Mouse (Mus musculus) regulatory T cell (primary cell): ENCODE results near the gene Mthfd1.

Source experiments
- in situ Hi-C: fragments of 300-600 bp; cut with MboI, MseI; formaldehyde crosslinking; loops from one replicate; pipeline ENCODE4 v1.15.1; 2025; ENCODE audit warnings: high pct_unique_total_duplicates

Mthfd1 gene

GRCm38 (mm10) chr12:76341080-76341479 is 86.0 kb downstream of the Mthfd1 start:
- in situ Hi-C loops = loop anchor here (5.0 kb wide), 2 partner anchors 56 to 79 kb away; no protein-coding TSS in a partner anchor

DNA sequence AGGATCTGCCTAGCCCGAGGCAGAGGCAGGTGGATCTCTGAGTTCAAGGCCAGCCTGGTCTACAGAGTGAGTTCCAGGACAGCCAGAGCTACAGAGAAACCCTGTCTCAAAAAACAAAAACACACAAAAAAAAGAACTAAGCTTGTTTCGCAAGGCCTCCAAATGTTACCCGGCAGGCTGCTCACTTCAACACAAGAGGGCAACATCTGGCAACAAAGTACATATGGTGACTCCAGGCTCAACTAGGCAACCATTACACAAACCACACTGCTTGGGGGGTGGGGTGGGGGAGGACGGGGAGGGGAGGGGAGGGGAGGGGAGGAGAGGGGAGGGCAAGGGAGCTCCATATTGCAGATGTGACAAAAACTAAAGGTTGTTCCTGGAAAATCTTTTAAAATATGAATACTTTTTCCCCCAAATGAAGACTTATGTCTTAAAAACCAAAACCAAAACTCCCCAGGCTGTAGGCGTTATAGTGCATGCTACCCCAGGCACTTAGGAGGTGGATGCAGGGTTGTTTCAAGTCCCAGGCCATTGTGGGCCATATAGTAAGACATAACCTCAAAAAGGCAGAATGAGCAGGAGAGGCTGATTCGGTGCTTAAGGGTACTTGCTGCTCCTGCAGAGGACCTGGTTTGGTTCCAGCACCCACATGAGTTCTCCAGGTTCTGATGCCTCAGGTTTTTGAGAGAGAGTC is 90.8 kb downstream of the Mthfd1 start:
- in situ Hi-C loops = no loop called here

DNA sequence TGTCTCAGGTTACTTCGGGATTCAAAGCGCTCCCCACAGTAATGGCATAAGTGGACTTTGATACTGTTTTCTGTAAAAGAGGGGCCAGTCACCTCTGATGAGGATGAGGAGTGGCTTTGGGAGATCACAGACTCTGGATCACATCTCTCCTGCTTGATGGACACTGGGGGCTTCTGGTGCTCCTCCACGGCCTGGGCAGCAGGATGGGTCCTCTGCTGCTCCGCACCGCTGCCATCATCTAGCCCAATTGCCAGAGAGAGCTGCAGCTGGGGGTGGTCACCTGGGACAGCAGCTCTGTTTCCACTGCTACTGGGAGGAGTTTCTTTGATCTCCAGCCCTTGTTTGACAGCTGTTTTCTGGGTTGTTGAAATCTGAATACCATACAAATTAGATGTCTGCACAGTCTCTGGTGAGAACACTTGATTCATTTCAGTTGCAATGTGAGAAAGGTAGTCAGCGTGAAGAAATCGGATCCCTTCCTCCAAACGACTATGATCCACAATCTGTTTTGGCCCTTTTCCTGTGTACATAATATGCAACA is 94.7 kb downstream of the Mthfd1 start:
- in situ Hi-C loops = no loop called here

- in situ Hi-C loops = no loop called here
These were observed 105.8 kb downstream of the Mthfd1 start for GRCm38 (mm10) chr12:76360868-76361267.

- in situ Hi-C loops = no loop called here
These were observed 106.6 kb downstream of the Mthfd1 start for GRCm38 (mm10) chr12:76361405-76362302.

DNA sequence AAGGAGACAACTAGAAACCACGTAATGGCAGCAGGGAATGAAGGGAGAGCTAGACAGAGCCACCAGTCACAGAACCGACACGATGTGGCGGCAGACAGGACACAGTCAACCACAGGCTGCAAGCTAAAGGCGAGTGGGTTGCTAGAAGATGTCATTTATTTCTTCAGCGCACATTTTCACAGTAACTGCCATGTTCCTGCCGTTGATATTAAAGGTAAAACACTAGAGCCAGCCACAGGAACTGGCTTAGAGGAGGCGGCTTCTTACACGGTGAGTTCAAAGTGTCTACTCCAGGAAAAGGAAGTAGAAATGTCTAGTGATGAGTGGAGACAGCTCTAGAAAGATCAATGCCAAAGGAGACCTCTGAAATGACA is 107.2 kb downstream of the Mthfd1 start:
- in situ Hi-C loops = no loop called here

GRCm38 (mm10) chr12:76366276-76366675 is 111.2 kb downstream of the Mthfd1 start:
- in situ Hi-C loops = no loop called here

GRCm38 (mm10) chr12:76367096-76367995 is 112.2 kb downstream of the Mthfd1 start:
- in situ Hi-C loops = no loop called here

DNA sequence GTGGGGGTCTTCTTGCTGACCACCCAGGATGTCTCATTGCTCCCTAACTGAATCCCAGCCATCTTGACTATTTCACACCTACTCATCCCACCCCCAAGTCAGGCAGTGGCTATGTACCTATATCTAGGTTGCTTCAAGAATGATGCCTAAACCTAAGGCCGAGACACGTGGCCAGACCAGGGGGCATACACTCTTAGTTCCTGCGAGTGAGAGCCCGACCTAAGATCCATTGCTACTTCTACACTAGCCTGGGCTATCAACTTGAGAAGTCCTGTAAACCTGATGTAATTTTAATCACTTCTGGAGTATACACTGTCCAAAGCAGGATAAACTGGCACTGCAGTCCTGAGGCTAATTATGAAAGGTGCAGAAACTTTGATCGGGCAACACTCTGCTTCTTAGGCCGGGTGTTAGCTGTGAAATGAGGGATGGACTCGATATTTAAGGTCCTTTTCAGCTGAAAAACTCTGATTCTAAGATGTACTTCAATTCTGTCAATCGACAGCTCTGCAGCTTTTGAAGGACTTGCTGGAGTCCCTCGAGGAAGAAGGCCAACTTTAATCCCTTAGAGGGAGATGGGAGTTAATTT is 113.2 kb downstream of the Mthfd1 start:
- in situ Hi-C loops = no loop called here

GRCm38 (mm10) chr12:76368790-76369205 is 113.7 kb downstream of the Mthfd1 start:
- in situ Hi-C loops = no loop called here
